Mouse (Mus musculus): ENCODE measurements around the gene Oaz2.
"Not testable (repeated sequence)": the region's sequence is repeated elsewhere in the genome, so short reads cannot be mapped to it uniquely, and the experiment has no call there.

Oaz2 gene

DNA sequence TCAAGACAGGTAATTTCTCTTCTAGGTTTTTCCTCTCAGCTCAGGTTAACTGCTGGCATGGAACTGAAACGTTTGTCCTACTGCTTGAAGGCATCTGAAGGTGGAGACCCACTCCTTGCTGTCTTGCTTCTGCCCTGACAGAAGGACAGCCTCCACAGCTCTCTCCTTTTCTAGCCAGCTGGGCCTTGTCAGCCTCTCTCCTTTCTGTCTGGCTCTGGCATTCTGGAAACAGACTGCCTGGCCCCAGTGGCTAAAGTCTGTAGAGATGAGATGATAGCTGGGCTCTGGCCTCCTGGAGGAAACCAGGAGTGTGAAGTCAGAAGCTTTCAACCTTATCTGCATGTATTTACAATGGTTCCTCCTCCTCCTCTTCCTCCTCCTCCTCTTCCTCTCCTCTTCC lies 17.8 kb upstream of the Oaz2 start:
- DNase-seq (ENCODE audit: extremely low spot score, low read depth, low spot score): no peak

DNA sequence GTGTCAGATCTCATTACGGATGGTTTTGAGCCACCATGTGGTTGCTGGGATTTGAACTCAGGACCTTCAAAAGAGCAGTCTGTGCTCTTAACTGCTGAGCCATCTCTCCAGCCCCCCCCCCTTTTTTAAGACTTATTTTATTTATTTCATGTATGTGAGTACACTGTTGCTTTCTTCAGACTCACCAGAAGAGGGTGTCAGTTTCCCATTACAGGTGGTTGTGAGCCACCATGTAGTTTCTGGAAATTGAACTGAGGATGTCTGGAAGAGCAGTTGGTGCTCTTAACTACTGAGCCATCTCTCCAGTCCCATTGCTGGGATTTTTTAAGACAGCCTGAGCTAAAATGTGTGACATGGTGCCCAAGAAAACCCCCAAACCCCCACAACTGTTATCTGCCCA lies 15.8 kb upstream of the Oaz2 start:
- DNase-seq (ENCODE audit: extremely low spot score, low read depth, low spot score): not testable (repeated sequence)

DNA sequence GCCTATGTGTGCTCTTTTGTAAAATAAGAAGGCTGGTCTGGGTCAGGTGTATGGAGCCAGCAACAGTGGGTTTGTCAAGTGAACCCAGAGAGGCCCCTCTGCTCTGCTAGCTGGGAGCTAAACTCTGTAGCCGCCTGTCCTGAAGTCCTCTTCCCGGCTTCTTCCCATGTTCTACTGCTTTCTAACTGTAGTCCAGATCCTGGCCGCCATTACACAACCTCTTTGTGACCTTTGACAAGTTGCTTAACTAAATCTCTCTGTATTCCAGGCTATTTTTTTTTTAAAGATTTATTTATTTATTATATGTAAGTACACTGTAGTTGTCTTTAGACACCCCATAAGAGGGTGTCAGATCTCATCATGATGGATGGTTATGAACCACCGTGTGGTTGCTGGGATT lies 14.1 kb upstream of the Oaz2 start:
- no peak for DNase-seq (ENCODE audit: extremely low spot score, low read depth, low spot score)

DNA sequence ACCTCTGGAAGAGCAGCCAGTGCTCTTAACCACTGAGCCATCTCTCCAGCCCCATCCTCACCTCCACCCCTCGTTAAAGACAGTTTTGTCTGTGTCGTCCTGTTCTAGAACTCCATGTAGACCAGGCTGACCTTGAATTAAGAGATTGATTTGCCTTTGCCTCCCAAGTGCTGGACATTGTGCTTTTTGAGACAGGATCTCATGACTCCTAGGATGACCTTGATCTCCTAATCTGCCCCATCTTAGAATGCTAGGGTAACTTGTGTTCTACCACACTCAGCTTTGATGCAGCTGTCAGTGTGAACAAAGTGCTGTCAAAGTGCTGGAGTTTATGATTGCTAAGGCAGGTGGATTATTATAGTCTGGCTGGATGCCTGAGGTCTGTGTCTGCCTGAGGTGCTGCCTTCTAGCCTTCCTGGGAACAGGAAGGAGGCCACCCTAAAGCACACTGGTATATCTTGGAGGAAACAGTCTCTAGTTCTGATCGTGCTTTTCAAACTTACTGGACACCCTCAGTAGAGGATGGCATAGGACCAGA lies 13.0 kb upstream of the Oaz2 start:
- DNase-seq (ENCODE audit: extremely low spot score, low read depth, low spot score): no peak

DNA sequence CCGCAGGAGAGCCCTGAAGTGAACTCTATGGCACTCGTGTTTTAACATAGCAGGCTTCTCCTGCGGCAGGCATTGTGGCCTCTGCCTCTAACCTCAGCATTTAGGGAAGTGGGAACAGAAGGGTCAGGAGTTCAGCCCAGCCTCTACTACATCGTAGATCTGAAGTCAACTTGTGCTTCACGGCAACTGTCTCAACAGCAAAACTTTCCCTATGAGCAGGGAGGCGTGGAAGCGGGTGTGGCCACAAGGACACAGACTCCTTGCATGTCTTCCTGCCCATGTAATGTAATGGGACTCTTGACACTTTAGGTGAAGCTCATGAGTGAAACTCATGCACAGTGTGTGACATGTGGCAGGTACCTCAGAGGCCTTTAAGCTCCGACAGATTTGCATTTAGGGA lies 12.3 kb upstream of the Oaz2 start:
- no peak for DNase-seq (ENCODE audit: extremely low spot score, low read depth, low spot score)

DNA sequence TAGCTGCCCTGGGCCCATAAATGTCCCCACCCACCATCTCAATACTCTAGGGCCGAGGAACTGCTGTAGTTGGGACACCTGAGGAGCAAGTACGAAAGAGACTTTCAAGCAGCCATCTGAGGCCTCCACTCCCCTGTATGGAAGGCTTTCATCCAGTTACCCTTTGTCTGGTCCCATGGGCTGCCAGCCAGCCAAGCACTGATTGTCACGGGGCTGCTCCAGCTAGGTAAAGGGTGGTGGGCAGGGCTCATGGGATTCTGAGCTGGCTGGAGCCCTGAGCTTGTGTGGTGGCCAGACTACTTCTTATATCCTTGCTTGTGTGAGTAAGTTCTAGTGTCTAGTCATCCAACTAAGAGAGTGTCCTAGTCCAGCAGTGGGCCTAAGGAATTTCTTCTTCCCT lies 10.6 kb upstream of the Oaz2 start:
- no peak for DNase-seq (ENCODE audit: extremely low spot score, low read depth, low spot score)

DNA sequence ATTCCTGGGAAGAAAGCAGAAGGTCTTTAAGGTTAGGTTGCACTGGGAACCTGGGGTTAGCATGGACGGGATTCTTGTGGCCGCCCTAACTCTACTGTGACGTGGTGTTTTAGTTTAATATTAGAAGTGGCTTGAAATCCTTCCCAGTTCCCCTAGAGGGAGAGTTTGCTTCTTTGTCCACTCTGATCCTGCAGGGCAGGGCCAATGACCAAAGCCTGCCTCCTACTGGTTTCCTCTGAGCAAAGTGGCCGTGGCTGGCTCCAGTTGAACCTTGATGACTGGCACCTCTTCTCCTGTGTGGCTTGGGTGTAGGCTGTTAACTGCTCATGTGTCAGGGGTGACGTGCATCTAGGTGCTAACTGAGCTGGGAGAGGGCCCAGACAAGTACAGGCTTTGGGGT lies 6.8 kb upstream of the Oaz2 start:
- DNase-seq (ENCODE audit: extremely low spot score, low read depth, low spot score): no peak

DNA sequence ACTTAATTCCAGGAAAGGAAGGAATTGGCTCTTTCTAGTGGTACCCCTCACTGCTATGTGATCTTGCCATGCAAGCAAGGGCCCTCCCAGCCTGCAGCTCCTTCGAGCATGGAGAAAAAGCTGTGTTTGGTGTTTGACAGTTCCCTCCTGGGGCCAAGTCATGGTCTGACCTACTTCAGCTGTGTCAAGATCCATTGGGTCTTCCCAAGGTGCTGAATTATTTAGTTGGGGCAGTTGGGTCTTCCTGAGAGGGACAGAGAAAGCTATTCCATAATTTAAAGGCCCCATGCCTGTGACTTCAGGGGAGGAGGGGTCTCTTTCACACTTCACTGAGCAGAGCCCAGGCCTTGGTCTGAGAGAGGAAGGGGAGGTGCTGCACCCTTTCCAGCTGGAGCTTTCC lies 6.3 kb upstream of the Oaz2 start:
- no peak for DNase-seq (ENCODE audit: extremely low spot score, low read depth, low spot score)

DNA sequence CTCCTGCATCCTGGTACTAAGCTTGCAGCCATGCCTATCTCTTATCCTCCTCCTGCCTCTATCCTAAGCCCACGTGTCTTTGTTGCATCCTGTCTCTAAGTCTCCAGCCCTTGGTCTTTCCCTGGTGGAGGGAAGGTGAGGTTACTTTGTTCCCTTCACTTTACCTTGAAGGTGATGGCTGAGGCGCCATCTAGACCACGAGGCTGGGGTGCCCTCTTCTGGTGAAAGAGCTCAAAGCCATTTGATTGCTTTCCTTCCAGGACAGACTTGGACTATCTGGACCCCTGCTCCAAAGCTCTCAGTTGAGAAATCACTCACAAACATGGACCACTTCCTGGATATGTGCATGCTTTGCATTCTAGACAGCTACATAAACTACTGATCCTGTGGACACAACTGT lies 3.6 kb upstream of the Oaz2 start:
- DNase-seq (ENCODE audit: extremely low spot score, low read depth, low spot score): no peak

DNA sequence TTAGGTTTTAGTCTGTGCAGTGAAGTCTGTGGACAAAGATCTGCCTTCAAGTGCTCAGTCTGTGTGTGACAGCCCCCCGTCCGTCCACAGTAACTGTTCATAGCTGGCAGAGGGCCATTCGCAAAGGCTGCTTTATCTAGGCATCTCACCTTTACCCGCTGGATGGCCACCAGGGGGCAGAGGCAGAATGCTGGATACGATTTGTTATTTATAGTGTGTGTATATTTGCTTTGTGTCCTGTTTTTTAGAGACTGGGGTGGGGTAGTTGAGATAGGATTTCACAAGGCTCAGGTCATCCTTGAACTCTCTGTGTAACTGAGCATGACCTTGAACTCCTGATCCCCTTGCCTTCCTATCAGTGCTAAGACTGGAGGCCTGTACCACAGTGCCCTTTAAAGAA lies 1.8 kb upstream of the Oaz2 start:
- DNase-seq (ENCODE audit: extremely low spot score, low read depth, low spot score): peak; percentile 24

DNA sequence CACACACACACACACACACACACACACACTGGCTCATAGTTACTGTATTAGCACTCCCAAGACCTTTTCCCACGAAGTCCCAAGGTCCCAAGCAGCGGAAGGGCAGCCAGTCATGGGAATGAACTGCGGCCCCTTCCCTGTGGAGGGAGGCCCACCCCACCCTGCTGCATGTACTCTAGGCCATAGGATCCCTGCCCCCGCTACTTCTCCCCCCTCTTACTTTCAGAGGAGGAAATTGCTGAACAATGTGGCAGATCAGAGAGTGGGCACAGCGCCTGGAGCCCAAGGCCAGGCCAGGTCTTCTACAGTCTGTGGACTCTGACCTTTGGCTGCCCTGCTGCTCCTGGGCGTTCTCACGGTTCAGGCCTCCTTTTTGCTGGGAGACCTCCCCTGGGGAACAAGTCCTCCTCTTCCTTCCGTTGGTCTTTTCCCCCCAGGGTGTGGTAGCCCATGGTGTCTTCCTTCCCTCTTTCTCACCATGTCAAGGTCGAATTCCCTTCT lies 3.7 kb downstream of the Oaz2 start:
- DNase-seq (ENCODE audit: extremely low spot score, low read depth, low spot score): no peak

DNA sequence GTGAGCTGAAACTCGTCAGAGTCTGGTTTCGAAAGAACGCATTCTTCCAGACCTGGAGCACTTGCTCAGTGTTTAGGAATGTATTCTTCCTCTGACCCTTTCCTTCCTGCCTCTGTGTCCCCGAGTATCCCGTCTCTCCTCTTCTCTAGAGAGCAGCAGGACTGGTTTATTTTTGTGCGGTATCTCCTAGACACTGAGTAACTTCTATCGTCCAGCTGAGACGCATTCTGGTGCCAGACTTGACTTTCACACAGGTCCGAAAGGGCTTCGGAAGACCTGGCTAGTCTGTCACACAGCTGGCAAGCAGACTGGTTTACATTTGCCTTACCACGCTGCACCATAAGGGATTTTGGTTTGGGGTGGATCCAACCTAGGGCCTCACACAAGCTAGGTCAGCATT lies 5.2 kb downstream of the Oaz2 start:
- no peak for DNase-seq (ENCODE audit: extremely low spot score, low read depth, low spot score)

DNA sequence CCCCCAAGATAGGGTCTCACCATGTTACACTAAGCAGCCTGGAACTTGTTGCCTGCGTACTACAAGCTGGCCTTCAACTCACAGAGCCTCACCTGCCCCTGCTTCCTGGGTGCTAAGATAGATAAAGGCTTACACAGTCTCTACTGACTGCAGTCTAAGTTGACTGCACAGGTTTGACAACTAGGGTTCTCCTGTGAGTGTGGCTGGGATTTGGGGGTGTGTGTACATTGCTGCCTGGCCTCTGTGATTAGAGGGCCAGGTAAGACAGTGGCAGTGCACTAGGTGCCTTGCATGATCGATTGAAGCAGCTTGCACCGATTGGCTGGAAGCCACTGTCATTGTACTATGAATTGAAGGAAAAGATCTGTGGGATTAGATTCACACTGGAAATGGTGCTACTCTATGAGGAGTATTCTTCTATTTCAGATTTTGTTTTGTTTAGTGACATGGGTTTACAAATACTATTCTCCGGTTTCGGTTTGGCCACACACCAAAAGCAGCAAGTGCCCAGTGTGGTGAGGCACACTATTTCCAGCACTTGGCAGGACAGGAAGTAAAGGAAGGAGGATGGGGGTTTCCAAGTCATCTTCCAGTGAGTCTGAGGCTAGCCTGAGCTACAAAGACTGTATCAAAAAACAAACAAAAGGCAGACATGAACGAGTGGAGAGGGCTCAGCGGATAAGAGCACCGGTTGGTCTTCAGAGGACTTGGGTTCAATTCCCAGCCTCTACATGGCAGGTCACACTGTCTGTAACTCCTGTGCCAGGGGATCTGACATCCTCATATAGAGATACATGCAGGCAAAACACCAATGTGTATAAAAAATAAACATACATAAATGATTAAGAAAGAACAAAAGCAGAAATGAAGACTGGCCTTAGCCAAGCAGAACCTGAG lies 7.9 kb downstream of the Oaz2 start:
- no peak for DNase-seq (ENCODE audit: extremely low spot score, low read depth, low spot score)

DNA sequence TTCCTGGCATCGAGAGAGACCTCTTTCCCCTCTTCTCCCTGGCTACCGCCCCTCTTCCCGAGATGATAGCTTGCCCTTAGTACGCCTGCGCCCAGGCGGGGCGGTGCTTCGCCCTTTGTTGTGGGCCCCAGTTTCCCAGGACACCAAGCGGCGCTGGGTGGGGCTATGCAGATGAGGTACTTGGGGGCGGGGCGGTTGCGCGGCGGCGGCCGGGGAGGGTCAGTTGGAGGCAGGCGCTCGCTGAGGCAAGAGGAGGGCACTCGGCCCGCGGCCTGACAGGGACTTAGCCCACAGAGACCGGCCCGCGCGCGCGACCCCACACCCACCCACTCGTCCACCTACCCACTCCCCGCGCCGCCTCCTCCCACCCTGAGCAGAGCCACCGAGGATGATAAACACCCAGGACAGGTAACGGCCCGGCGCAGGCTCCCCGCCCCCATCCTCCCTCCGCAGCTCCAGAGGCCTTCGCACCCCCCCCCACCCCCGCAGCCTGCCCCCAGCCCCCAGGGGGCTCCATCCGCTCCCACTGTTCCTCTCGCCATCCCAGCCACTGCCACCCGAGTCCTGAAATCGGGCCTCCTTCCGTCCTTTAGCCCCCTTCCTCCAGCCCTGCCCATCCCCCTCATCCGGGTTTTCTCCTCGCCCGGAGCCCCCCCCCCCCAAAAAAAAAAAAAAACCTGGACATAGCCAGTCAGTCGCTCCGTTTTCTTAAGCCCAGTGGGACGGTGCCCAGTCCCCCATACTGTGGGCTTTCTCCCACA lies 8.7 kb downstream of the Oaz2 start:
- DNase-seq (ENCODE audit: extremely low spot score, low read depth, low spot score): peak; percentile 70

DNA sequence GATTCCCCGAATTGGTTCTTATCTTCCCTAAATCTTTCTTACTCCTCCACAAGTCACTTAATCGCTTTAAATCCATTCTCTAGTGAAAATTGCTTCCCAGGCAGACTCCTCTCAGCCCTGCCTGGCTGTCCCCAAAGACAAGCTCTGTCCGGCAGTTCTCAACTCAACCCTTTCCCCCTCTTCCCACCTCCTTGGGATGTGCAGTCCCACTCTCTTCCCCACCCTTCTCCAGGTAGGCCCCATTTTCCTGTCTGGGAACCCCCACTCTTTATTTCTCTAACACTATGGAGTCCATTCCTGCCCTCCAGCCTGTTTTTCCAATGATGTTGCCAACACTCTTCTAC lies 9.3 kb downstream of the Oaz2 start:
- no peak for DNase-seq (ENCODE audit: extremely low spot score, low read depth, low spot score)

DNA sequence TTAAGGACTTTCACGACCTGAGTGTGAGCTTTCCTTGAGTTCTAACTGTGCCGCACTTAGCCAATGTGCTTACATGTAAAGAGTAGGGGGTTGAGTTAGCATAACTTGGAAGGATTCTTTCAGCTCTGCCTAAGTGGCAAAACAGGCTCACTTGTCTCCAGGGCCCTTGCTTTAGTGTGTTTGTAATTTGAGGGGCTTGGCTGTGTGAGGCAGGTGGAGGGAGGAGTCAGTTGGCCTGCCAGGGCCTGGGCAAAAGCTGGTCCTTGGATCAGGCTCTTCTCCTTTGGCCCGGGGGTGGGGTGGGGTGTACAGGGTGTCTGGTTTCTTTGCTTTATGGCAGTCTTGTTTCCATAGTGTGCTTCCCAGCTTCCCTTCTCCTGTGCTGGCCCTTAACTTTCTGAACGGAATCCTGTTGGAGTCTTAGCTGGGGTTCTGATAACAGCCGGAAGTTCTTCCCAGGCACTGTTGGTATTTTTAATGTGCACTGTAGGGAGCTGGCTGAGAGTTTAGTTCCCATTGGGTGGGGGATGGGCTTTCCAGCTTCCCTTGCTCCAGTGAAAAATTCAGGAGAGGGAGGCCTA lies 11.5 kb downstream of the Oaz2 start:
- peak; percentile 49 for DNase-seq (ENCODE audit: extremely low spot score, low read depth, low spot score)

DNA sequence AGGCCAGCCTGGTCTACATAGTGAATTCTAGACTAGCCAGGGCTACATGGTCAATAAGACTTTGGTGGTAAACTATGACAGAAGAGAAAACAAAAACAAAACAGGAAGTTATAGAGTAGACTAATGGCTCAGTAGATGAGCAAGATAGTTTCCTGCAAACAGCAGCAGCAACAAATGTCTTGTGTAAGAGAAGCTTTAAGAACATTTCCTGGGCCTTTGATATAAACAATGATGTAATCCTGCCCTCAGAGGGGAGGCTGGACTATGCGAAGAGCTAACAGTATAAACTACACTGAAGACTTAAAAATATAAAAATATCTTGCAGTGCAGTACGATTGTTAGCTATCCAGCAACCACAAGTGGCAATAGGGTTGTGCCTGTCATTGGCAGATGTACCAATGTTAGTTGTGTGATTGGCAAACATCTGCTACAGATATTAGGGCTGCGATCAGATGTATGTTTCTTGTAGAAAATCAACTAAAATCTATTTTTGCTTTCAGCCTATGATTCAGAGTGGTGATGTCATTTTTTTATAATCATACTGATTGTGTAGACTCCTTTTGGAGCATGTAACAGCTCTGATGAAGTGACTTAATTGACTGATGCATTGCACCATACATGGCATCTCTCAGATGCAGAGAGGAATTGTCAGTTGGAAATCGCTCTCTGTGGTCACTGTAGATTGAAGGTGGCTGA lies 13.3 kb downstream of the Oaz2 start:
- no peak for DNase-seq (ENCODE audit: extremely low spot score, low read depth, low spot score)

DNA sequence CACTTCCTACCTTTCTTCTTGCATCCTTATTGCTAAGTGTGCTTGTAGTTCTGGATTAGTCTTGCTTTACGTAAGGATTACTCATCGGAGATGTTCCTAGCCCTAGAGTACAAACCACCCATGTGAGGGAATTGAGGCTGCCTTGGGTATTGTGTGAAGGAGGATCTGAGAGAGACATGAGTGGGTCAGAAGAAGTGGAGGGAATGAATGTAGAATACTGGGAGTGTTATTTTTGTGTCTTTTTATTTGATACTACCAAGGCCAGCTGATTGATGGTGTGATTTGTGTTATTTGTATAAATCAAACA lies 13.8 kb downstream of the Oaz2 start:
- no peak for DNase-seq (ENCODE audit: extremely low spot score, low read depth, low spot score)

DNA sequence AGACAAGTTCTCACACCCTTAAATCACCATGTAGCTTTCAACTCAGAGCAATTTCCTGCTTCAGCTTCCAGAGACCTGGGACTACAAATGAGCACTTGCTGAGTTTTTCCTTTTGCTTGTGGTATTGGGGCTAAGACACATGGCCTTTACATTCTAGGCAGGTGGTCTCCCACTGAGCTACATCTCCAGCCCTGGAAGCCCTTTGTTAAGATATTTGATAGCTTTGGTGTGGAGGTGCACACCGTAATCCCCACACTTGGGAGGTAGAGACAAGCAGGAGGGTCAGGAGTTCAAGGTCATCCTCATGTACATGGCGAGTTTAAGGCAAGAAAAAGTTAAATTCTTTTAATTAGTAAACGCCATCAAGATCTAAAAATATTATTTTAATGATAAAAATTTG lies 14.4 kb downstream of the Oaz2 start:
- DNase-seq (ENCODE audit: extremely low spot score, low read depth, low spot score): no peak

DNA sequence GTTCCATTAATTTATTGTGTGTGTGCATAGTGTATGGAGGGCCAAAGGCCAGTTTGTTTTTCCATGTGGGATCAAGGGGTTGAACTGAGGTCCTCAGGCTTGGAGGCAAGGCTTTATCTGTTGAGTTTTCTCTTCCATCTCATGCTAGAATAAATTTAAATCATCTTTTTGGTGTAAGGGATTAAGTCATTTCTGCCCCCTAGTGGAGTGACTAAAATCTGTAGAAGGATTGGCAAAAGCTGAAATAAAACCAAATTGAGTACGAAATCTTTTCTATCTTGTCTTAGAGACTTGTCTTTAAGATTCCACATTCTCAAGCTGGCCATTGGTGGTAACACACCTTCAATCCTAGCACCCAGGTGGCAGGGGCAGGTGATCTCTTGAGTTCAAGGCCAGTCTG lies 15.2 kb downstream of the Oaz2 start:
- no peak for DNase-seq (ENCODE audit: extremely low spot score, low read depth, low spot score)

DNA sequence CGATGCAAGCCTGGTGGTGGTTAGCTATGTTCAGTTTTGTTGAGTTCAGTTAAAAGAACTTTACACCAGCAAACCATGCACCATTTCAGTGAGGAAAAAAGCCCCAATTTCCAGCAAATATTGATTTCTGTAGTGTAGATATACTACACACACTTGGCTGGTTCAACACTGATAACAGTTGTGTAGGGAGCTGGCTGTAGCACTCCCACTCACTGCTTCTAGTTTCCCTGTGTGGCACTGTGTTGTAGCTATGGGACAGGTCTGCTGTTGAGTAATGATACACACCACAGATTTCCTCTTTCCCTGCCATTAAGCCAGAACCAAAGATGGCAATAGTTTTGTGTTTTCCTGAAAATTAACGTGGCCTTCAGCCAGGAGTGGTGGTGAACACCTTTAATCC lies 16.9 kb downstream of the Oaz2 start:
- DNase-seq (ENCODE audit: extremely low spot score, low read depth, low spot score): no peak

Measured in hindlimb bud, embryonic 11.5 days (tissue).